Mouse (Mus musculus) intestine, postnatal 0 days (tissue): ENCODE data around the gene Hmgn1. TPM values are rescaled to one million over a fixed set of nuclear protein-coding genes. Genes with fewer than 3 reads are reported as not detected.
A peak's percentile ranks its signal among the peaks of the same experiment; 100 is the strongest.

Source experiments
- ATAC-seq: fragments of 200-750 bp; cut with Nextera tagmentation; 2 replicates; pipeline ENCODE4 v1.8.0; 2017; ENCODE audit warnings: mild to moderate bottlenecking, moderate TSS enrichment, moderate library complexity
- H3K27ac ChIP-seq: fragments of 300-500 bp; sonication (generic); 2 replicates; pipeline ENCODE4 v1.5.1; 2014; ENCODE audit warnings: mild to moderate bottlenecking, low read depth, low read length, moderate library complexity
- H3K27me3 ChIP-seq: fragments of 300-500 bp; sonication (generic); replicated peaks from 2 replicates; pipeline ENCODE4 v1.6.1; 2014; ENCODE audit warnings: low read length, mixed read lengths; ENCODE audit not compliant: control insufficient read depth, insufficient read depth
- H3K36me3 ChIP-seq: fragments of 300-500 bp; sonication (generic); 2 replicates; pipeline ENCODE4 v1.6.1; 2014; ENCODE audit warnings: mild to moderate bottlenecking, moderate library complexity; ENCODE audit not compliant: control insufficient read depth, insufficient read depth
- H3K4me1 ChIP-seq: fragments of 300-500 bp; sonication (generic); replicated peaks from 2 replicates; pipeline ENCODE4 v1.6.1; 2014; ENCODE audit warnings: antibody characterized with exemption, low read length, mixed read lengths; ENCODE audit not compliant: control insufficient read depth, insufficient read depth
- H3K4me2 ChIP-seq: fragments of 300-500 bp; sonication (generic); replicated peaks from 2 replicates; pipeline ENCODE4 v1.6.1; 2014; ENCODE audit warnings: low read depth, mild to moderate bottlenecking, moderate library complexity
- H3K4me3 ChIP-seq: fragments of 300-500 bp; sonication (generic); 2 replicates; pipeline ENCODE4 v1.5.1; 2014; ENCODE audit warnings: low read depth, low read length
- H3K9ac ChIP-seq: fragments of 300-500 bp; sonication (generic); 2 replicates; pipeline ENCODE4 v1.6.1; 2014; ENCODE audit warnings: mild to moderate bottlenecking, low read depth, low read length
- H3K9me3 ChIP-seq: fragments of 300-500 bp; sonication (generic); 2 replicates; pipeline ENCODE4 v1.6.1; 2016; ENCODE audit warnings: mixed run types; ENCODE audit not compliant: control insufficient read depth
- CTCF ChIP-seq: sonication (generic); IDR thresholded peaks from 2 replicates; pipeline ENCODE4 v1.5.1; 2016; ENCODE audit warnings: low read depth, mild to moderate bottlenecking, control low read depth, antibody characterized with exemption, moderate library complexity
- WGBS: fragments of 180-500 bp; shearing (Covaris S2); extraction: QIAGEN DNeasy Blood & Tissue Kit; methylation state at CpG from one replicate; pipeline ENCODE4 v1.1.7; 2014; 5-methylcytosine and 5-hydroxymethylcytosine counted together
- polyA plus RNA-seq: library from polyadenylated mRNA; unstranded; fragments of >200 nt; fragmentation: Nextera tagmentation; extraction: Ambion mirVana; gene quantifications from 2 replicates; pipeline ENCODE4 v1.2.1, GENCODE M21; 2015

Hmgn1 gene
- 200 and 202 TPM in 2 replicates for polyA plus RNA-seq

- H3K9me3 ChIP-seq: no peaks in the 10 kb centered on the region
- peak within 1 kb of the TSS; percentile 83 for H3K4me3 ChIP-seq
- no peaks in the 10 kb centered on the region for H3K27me3 ChIP-seq
- no peak for TF ChIP-seq CTCF
- WGBS: under 1% methylated on average over 58 of the region's 72 CpGs
- ATAC-seq: peak; percentile 93
- no peaks in the 10 kb centered on the region for H3K4me1 ChIP-seq
- H3K36me3 ChIP-seq: peaks cover 19% of the 10 kb centered on the region
- H3K9ac ChIP-seq: peak within 1 kb of the TSS; percentile 85
- H3K27ac ChIP-seq: peak within 1 kb of the TSS; percentile 89
- H3K4me2 ChIP-seq: peak within 1 kb of the TSS; percentile 88
Measured at GRCm38 (mm10) chr16:96127657-96128344, at the start of gene Hmgn1. Gene Hmgn1, minus strand, starts transcription at chr16:96127729.

GRCm38 (mm10) chr16:96175399-96175798 lies 47.9 kb upstream of the Hmgn1 start:
- H3K4me1 ChIP-seq: no peaks in the 10 kb centered on the region
- no peak for TF ChIP-seq CTCF

GRCm38 (mm10) chr16:96173648-96174047 lies 46.1 kb upstream of the Hmgn1 start:
- Histone ChIP-seq H3K36me3 (no peaks in the 10 kb centered on the region), H3K4me1 (no peaks in the 10 kb centered on the region), H3K4me2 (no peak overlapping the region), H3K4me3 (no peak overlapping the region), H3K9ac (no peak overlapping the region), H3K27ac (no peak overlapping the region), H3K9me3 (no peaks in the 10 kb centered on the region), H3K27me3 (no peaks in the 10 kb centered on the region)
- no peak for ATAC-seq
- 65% methylated on average over 8 of the region's 8 CpGs for WGBS
- no peak for TF ChIP-seq CTCF

More at GRCm38 (mm10) chr16:96175399-96175798, 47.9 kb upstream of the Hmgn1 start:
- no peak overlapping the region for H3K27ac ChIP-seq
- H3K9ac ChIP-seq: no peak overlapping the region
- no peak overlapping the region for H3K4me2 ChIP-seq
- H3K36me3 ChIP-seq: no peaks in the 10 kb centered on the region
- H3K27me3 ChIP-seq: no peaks in the 10 kb centered on the region
- H3K9me3 ChIP-seq: 0 out of 2 replicates have a peak, but pooled peaks cover 2% of the 10 kb centered on the region
- 43% methylated on average over 2 of the region's 2 CpGs for WGBS
- no peak for ATAC-seq
- no peak overlapping the region for H3K4me3 ChIP-seq

- TF ChIP-seq CTCF: no peak
- no peaks in the 10 kb centered on the region for H3K9me3 ChIP-seq
- no peak overlapping the region for H3K27ac ChIP-seq
- no peak overlapping the region for H3K4me3 ChIP-seq
- no peaks in the 10 kb centered on the region for H3K36me3 ChIP-seq
- H3K4me1 ChIP-seq: no peaks in the 10 kb centered on the region
- no peak overlapping the region for H3K4me2 ChIP-seq
- H3K9ac ChIP-seq: no peak overlapping the region
- no peak for ATAC-seq
- 90% methylated on average over 4 of the region's 4 CpGs for WGBS
- H3K27me3 ChIP-seq: no peaks in the 10 kb centered on the region
Measured at GRCm38 (mm10) chr16:96168837-96169236, 41.3 kb upstream of the Hmgn1 start.

GRCm38 (mm10) chr16:96165723-96166264 lies 38.3 kb upstream of the Hmgn1 start:
- Histone ChIP-seq H3K4me3 (no peak overlapping the region), H3K4me1 (no peaks in the 10 kb centered on the region), H3K9ac (no peak overlapping the region), H3K27me3 (no peaks in the 10 kb centered on the region), H3K9me3 (no peaks in the 10 kb centered on the region), H3K27ac (no peak overlapping the region), H3K36me3 (no peaks in the 10 kb centered on the region), H3K4me2 (no peak overlapping the region)
- WGBS: 75% methylated on average over 4 of the region's 4 CpGs
- TF ChIP-seq CTCF: no peak
- ATAC-seq: no peak

GRCm38 (mm10) chr16:96161336-96161735 lies 33.8 kb upstream of the Hmgn1 start:
- Histone ChIP-seq H3K4me1 (no peaks in the 10 kb centered on the region), H3K9me3 (no peaks in the 10 kb centered on the region), H3K9ac (no peak overlapping the region), H3K4me3 (no peak overlapping the region), H3K27ac (no peak overlapping the region), H3K36me3 (no peaks in the 10 kb centered on the region), H3K27me3 (no peaks in the 10 kb centered on the region), H3K4me2 (no peak overlapping the region)
- 87% methylated on average over 4 of the region's 4 CpGs for WGBS
- no peak for ATAC-seq
- TF ChIP-seq CTCF: no peak
